Mouse (Mus musculus) brain, embryonic 14.5 days (tissue): ENCODE data around the gene Csmd2.

Experiments used
- CTCF ChIP-seq: fragments of 200-500 bp; IDR thresholded peaks from 2 replicates; pipeline ENCODE4 v1.5.1; 2012; ENCODE audit warnings: inconsistent platforms, mild to moderate bottlenecking, moderate library complexity, borderline replicate concordance; ENCODE audit not compliant: insufficient read depth, insufficient read length; ENCODE audit errors: extremely low read depth
- POLR2A ChIP-seq: fragments of 200-500 bp; IDR thresholded peaks from 2 replicates; pipeline ENCODE4 v1.6.1; 2012; ENCODE audit warnings: mild to moderate bottlenecking, inconsistent platforms, borderline replicate concordance; ENCODE audit not compliant: poor library complexity, insufficient read depth, insufficient read length, severe bottlenecking; ENCODE audit errors: extremely low read depth

- TF ChIP-seq CTCF, result no peak
- no peak for TF ChIP-seq POLR2A
These were observed 410.1 kb downstream of the Csmd2 start for GRCm38 (mm10) chr4:128397804-128398203.
